Mouse (Mus musculus) thymus, postnatal 36 days (tissue): ENCODE measurements around the gene Angptl1.

Source experiments
- DNase-seq, 2 experiments: peaks; one replicate each; pipeline ENCODE4 v3.0.0; 2022; ENCODE audit warnings: mixed read lengths in 2 of 2

The Angptl1 gene

GRCm38 (mm10) chr1:156838177-156838576 is at the start of gene Angptl1:
Gene Angptl1 (plus strand): TSS chr1:156838562.
- DNase-seq, result no peak

- no peak for DNase-seq
Observed at GRCm38 (mm10) chr1:156789844-156790490, 48.4 kb upstream of the Angptl1 start.

GRCm38 (mm10) chr1:156796251-156796650 is 42.1 kb upstream of the Angptl1 start:
- no peak for DNase-seq

GRCm38 (mm10) chr1:156801276-156801675 is 37.1 kb upstream of the Angptl1 start:
- no peak for DNase-seq

- DNase-seq, result no peak
Observed at GRCm38 (mm10) chr1:156808332-156808731, 30.0 kb upstream of the Angptl1 start.

- no peak for DNase-seq
Observed at GRCm38 (mm10) chr1:156811928-156812327, 26.4 kb upstream of the Angptl1 start.

- no peak for DNase-seq
Observed at GRCm38 (mm10) chr1:156812716-156813115, 25.6 kb upstream of the Angptl1 start.

- DNase-seq, result no peak
Observed at GRCm38 (mm10) chr1:156813485-156813884, 24.9 kb upstream of the Angptl1 start.

- no peak for DNase-seq
Observed at GRCm38 (mm10) chr1:156819236-156819635, 19.1 kb upstream of the Angptl1 start.

- DNase-seq, result no peak
Observed at GRCm38 (mm10) chr1:156838695-156839094, 333 bp downstream of the Angptl1 start.

- no peak for DNase-seq
Observed at GRCm38 (mm10) chr1:156841625-156842339, 3.4 kb downstream of the Angptl1 start.

- no peak for DNase-seq
Observed at GRCm38 (mm10) chr1:156847098-156847497, 8.7 kb downstream of the Angptl1 start.

GRCm38 (mm10) chr1:156852409-156852808 is 14.0 kb downstream of the Angptl1 start:
- DNase-seq, result no peak

- no peak for DNase-seq
Observed at GRCm38 (mm10) chr1:156852872-156853271, 14.5 kb downstream of the Angptl1 start.

GRCm38 (mm10) chr1:156854558-156854957 is 16.2 kb downstream of the Angptl1 start:
- DNase-seq, result no peak

- DNase-seq, result no peak
Observed at GRCm38 (mm10) chr1:156856666-156857065, 18.3 kb downstream of the Angptl1 start.

- DNase-seq, result no peak
Observed at GRCm38 (mm10) chr1:156859156-156859555, 20.8 kb downstream of the Angptl1 start.

- no peak for DNase-seq
Observed at GRCm38 (mm10) chr1:156859711-156860250, 21.4 kb downstream of the Angptl1 start.

GRCm38 (mm10) chr1:156860266-156860665 is 21.9 kb downstream of the Angptl1 start:
- no peak for DNase-seq

GRCm38 (mm10) chr1:156861475-156862043 is 23.2 kb downstream of the Angptl1 start:
- DNase-seq, result no peak

GRCm38 (mm10) chr1:156863726-156864125 is 25.4 kb downstream of the Angptl1 start:
- no peak for DNase-seq

GRCm38 (mm10) chr1:156864240-156864639 is 25.9 kb downstream of the Angptl1 start:
- no peak for DNase-seq

- DNase-seq, result no peak
Observed at GRCm38 (mm10) chr1:156870028-156870427, 31.7 kb downstream of the Angptl1 start.

GRCm38 (mm10) chr1:156870616-156871015 is 32.3 kb downstream of the Angptl1 start:
- no peak for DNase-seq
